Mouse (Mus musculus) midbrain, embryonic 13.5 days (tissue): ENCODE data around the gene Stt3b. TPM values are rescaled to one million over a fixed set of nuclear protein-coding genes. Genes with fewer than 3 reads are reported as not detected.
"Not testable (repeated sequence)": the region's sequence is repeated elsewhere in the genome, so short reads cannot be mapped to it uniquely, and the experiment has no call there.

Experiments used
- ATAC-seq: fragments of 200-750 bp; cut with Nextera tagmentation; 2 replicates; pipeline ENCODE4 v1.8.0; 2017; ENCODE audit warnings: mild to moderate bottlenecking, moderate TSS enrichment, moderate library complexity
- H3K27ac ChIP-seq: fragments of 300-500 bp; sonication (generic); 2 replicates; pipeline ENCODE4 v1.5.1; 2015; ENCODE audit warnings: inconsistent platforms, mild to moderate bottlenecking, moderate library complexity
- H3K27me3 ChIP-seq: fragments of 300-500 bp; sonication (generic); 2 replicates; pipeline ENCODE4 v1.6.1; 2015; ENCODE audit warnings: mild to moderate bottlenecking, inconsistent platforms
- H3K36me3 ChIP-seq: fragments of 300-500 bp; sonication (generic); 2 replicates; pipeline ENCODE4 v1.6.1; 2015; ENCODE audit warnings: mild to moderate bottlenecking, inconsistent platforms
- H3K4me1 ChIP-seq: fragments of 300-500 bp; sonication (generic); replicated peaks from 2 replicates; pipeline ENCODE4 v1.6.1; 2015; ENCODE audit warnings: inconsistent platforms
- H3K4me2 ChIP-seq: fragments of 300-500 bp; sonication (generic); replicated peaks from 2 replicates; pipeline ENCODE4 v1.6.1; 2015; ENCODE audit warnings: moderate library complexity, mild to moderate bottlenecking, inconsistent platforms
- H3K4me3 ChIP-seq: fragments of 300-500 bp; sonication (generic); replicated peaks from 2 replicates; pipeline ENCODE4 v1.5.1; 2015; ENCODE audit warnings: mild to moderate bottlenecking, inconsistent platforms
- H3K9ac ChIP-seq: fragments of 300-500 bp; sonication (generic); replicated peaks from 2 replicates; pipeline ENCODE4 v1.6.1; 2015; ENCODE audit warnings: mild to moderate bottlenecking, inconsistent platforms
- H3K9me3 ChIP-seq: fragments of 300-500 bp; sonication (generic); 2 replicates; pipeline ENCODE4 v1.6.1; 2016; ENCODE audit warnings: mild to moderate bottlenecking, inconsistent platforms
- WGBS: fragments of 180-500 bp; shearing (Covaris S2); methylation state at CpG from one replicate; pipeline ENCODE4 v1.1.7; 2015; 5-methylcytosine and 5-hydroxymethylcytosine counted together
- polyA plus RNA-seq: library from polyadenylated mRNA; unstranded; fragments of >200 nt; fragmentation: Nextera tagmentation; extraction: Ambion mirVana; gene quantifications from 2 replicates; pipeline ENCODE4 v1.2.1, GENCODE M21; 2015

Gene Stt3b
- polyA plus RNA-seq, 1 experiment from 2014 or later: 74.2 TPM

DNA sequence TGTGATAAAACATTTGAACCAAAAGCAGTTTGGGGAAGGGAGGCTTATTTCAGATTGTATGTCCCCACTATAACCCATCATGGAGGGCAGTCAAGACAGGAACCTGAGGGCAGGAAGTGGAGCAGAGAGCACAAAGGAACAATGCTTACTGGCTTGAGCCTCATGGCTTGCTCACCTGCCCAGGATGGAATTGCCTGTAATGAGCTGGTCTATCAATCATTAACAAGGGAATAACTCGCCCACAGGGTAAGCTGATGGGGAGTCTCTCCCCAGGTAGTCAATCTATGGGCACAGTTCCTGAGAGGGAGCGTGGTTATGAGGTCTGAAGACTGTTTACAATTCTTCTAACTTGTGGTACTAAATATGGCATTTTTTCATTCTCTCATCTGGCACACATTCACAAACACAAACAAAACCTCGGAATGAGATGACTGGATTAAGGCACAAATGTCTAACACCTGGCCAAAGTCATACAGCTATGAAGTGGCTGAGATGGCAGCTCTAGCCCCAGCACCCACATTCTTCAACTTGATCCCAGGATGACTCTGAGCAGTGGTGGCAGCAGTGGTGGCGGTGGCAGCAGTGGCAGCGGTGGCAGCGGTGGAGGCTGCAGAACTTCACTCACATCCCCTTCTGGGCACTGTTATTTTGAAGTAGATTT, 22.3 kb downstream of the Stt3b start:
- 93% methylated on average over 6 of the region's 6 CpGs for WGBS
- no peak overlapping the region for H3K4me2 ChIP-seq
- H3K27me3 ChIP-seq: no peaks in the 10 kb centered on the region
- H3K9me3 ChIP-seq: no peaks in the 10 kb centered on the region
- no peak overlapping the region for H3K4me3 ChIP-seq
- H3K4me1 ChIP-seq: peaks cover 12% of the 10 kb centered on the region
- no peak overlapping the region for H3K27ac ChIP-seq
- H3K9ac ChIP-seq: no peak overlapping the region
- H3K36me3 ChIP-seq: no peaks in the 10 kb centered on the region
- ATAC-seq: no peak

DNA sequence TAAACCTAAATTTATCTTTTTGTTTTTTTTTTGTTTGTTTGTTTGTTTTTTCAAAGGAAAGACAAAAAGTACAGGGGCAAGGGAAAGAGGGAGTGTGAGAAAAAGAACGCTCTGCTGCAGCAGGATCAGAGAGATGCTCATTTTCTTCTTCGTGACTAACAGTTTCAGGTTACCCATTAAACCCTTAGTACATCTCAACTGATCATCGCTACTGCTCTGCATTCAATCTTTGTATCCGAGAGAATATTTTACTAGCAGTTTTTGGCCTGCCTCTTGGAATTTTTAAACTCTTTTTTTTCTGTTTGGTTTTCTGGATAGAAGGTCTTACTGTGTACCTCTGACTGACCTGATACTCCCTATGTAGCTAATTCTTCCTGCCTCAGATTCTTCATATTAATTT, 25.8 kb downstream of the Stt3b start:
- no peak overlapping the region for H3K9ac ChIP-seq
- no peak overlapping the region for H3K4me2 ChIP-seq
- H3K4me3 ChIP-seq: no peak overlapping the region
- peaks cover 8% of the 10 kb centered on the region for H3K36me3 ChIP-seq
- H3K9me3 ChIP-seq: no peaks in the 10 kb centered on the region
- WGBS: 92% methylated on average over 4 of the region's 4 CpGs
- no peak for ATAC-seq
- H3K27ac ChIP-seq: no peak overlapping the region
- H3K4me1 ChIP-seq: peaks cover 15% of the 10 kb centered on the region; the same call in 1 of the 2 replicates
- no peaks in the 10 kb centered on the region for H3K27me3 ChIP-seq

DNA sequence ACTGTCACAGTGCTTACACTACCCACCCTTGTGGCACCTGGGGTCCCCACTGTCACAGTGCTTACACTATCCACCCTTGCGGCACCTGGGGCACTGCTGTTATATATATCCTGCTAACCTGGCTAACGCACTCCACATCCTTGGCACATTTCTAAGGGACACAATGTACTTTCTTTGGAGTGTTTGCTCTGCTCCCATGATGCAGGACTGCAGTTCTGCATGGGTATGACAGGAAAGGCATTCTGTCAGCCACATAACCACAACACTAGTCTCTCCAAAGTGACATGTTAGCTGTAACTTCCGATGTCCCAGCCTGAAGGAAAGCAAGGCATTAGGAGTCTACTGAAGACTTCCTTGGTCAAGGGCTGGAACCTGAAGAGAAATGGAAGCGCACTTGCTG, 26.8 kb downstream of the Stt3b start:
- no peak overlapping the region for H3K4me3 ChIP-seq
- peaks cover 15% of the 10 kb centered on the region; the same call in 1 of the 2 replicates for H3K4me1 ChIP-seq
- H3K27me3 ChIP-seq: no peaks in the 10 kb centered on the region
- peaks cover 15% of the 10 kb centered on the region for H3K36me3 ChIP-seq
- no peak overlapping the region for H3K9ac ChIP-seq
- H3K4me2 ChIP-seq: no peak overlapping the region
- no peaks in the 10 kb centered on the region for H3K9me3 ChIP-seq
- no peak overlapping the region for H3K27ac ChIP-seq
- no peak for ATAC-seq
- 98% methylated on average over 4 of the region's 4 CpGs for WGBS

DNA sequence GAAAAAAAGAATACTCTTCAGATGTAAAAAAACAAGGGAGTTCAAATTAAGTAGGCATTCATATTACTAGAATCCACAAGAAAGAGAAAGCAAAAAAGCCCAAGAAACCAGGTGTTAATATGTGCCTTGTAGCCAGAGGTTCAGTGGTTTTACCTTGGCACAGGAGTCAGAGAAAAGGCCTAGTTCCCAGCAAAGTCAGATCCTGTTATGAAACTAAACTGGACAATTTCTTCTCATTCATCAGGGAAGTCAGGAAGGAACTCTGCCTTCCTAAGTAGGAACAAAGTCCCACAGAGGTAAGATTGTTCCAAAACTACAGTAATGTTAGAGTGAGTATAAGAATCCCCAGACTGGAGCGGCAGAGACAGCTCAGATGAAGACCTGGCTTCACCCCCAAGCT, 31.6 kb downstream of the Stt3b start:
- 94% methylated on average over 1 of the region's 1 CpGs for WGBS
- Histone ChIP-seq H3K4me2 (no peak overlapping the region), H3K27ac (no peak overlapping the region), H3K4me1 (0 out of 2 replicates have a peak, but pooled peaks cover 10% of the 10 kb centered on the region), H3K27me3 (no peaks in the 10 kb centered on the region), H3K9me3 (no peaks in the 10 kb centered on the region; the same call in 1 of the 2 replicates), H3K4me3 (no peak overlapping the region), H3K36me3 (peaks cover 40% of the 10 kb centered on the region), H3K9ac (no peak overlapping the region)
- no peak for ATAC-seq

DNA sequence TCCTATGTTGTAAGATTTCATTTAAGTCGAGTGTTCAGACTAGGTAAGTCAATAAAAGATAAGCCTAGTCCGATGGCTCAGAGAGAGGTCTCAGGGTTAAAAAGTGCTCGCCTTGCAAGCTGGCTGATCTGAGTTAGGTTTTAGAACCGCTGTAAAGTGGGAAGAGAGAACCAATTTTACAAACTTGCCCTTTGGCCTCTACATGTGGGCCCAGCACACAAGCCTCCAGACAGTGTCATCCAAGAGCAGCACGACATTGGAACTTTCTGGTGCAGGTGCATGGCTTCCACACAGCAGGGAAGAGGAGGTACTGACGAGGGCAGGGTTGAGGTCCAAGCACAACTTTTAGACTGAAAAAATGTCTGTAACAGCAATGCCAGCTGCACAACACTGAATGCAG, 35.4 kb downstream of the Stt3b start:
- Histone ChIP-seq H3K4me2 (no peak overlapping the region), H3K9me3 (no peaks in the 10 kb centered on the region; the same call in 1 of the 2 replicates), H3K4me3 (no peak overlapping the region), H3K27ac (no peak overlapping the region), H3K4me1 (no peaks in the 10 kb centered on the region), H3K36me3 (peaks cover 41% of the 10 kb centered on the region), H3K27me3 (no peaks in the 10 kb centered on the region), H3K9ac (no peak overlapping the region)
- WGBS: 91% methylated on average over 6 of the region's 6 CpGs
- no peak for ATAC-seq

DNA sequence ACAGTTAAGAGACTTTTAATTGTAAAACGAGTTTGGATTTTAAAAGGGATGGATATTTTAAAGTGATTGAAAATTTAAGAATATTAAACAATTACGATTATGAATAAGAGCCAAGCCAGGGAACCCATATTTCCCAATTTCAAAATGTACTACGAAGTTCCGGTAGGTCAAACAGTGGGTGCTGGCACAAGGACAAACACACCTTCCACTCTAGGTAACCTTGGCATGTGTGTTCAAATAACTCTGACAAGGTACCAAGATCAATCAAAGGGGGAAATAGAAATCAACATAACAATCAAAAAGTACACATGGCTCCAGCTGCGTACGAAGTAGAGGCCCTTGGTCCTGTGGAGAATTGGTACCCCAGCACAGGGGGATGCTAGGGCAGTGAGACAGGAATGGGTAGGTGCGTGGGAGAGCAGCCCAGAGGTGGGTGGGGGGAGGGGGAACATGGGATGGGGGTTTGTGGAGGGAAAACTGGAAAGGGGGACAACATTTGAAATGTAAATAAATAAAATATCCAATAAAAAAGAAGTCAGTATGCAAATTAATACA, 37.0 kb downstream of the Stt3b start:
- Histone ChIP-seq H3K4me1 (no peaks in the 10 kb centered on the region), H3K4me2 (no peak overlapping the region), H3K27ac (no peak overlapping the region), H3K36me3 (peaks cover 30% of the 10 kb centered on the region), H3K4me3 (no peak overlapping the region), H3K27me3 (no peaks in the 10 kb centered on the region), H3K9ac (no peak overlapping the region), H3K9me3 (no peaks in the 10 kb centered on the region; the same call in 1 of the 2 replicates)
- no peak for ATAC-seq
- WGBS: 94% methylated on average over 7 of the region's 7 CpGs

- peaks cover 30% of the 10 kb centered on the region for H3K36me3 ChIP-seq
- not testable (repeated sequence) for H3K4me1 ChIP-seq, H3K27me3 ChIP-seq, H3K27ac ChIP-seq, H3K9ac ChIP-seq, H3K9me3 ChIP-seq, H3K4me2 ChIP-seq, H3K4me3 ChIP-seq, ATAC-seq
- over 99% methylated on average over 5 of the region's 5 CpGs for WGBS
Observed at GRCm38 (mm10) chr9:115272451-115272850, 37.8 kb downstream of the Stt3b start.

- Histone ChIP-seq H3K4me3 (no peak overlapping the region), H3K27me3 (no peaks in the 10 kb centered on the region), H3K36me3 (peaks cover 27% of the 10 kb centered on the region), H3K4me1 (no peaks in the 10 kb centered on the region), H3K27ac (no peak overlapping the region), H3K9ac (no peak overlapping the region), H3K4me2 (no peak overlapping the region), H3K9me3 (no peaks in the 10 kb centered on the region; the same call in 1 of the 2 replicates)
- no peak for ATAC-seq
- 90% methylated on average over 3 of the region's 3 CpGs for WGBS
Observed at GRCm38 (mm10) chr9:115271556-115271955, 38.7 kb downstream of the Stt3b start.

DNA sequence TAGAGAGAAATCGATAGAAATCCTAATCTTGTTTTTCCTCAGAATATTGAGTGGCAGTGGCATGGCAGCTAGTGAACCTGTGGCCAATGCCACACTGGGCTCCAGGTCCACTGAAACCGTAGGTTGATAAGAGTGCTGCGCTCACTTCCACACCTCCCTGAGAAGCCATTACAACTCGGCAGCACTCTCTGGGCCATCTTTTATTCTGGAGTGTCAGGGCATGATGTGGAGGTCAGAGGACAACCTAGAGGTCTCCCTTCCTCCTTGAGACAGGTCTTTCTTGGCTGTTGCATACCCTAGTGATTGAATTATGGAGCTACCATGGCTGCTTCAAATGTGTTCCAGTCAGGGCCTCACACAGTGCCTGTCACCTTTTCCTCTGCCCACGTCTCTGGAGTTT, 48.3 kb downstream of the Stt3b start:
- Histone ChIP-seq H3K9ac (no peak overlapping the region), H3K4me2 (no peak overlapping the region)
- ATAC-seq: no peak

DNA sequence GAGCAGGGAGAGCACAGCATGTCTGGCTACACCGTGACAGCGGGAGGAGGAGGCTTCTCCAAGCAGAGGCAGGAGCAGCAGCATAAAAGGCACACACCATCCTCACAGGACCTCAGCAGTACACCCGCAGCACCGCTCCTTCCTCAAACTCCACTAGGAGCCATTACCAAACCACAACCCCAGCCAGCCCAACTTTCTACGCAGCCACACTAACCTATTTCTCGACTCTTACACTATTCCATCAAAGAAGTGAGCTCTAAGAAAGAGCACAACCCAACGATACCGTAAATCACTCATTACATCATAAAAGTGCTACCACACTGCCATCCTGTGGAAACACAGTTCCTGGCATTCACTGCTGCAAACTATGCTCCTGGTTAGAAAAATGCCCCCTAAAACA, 48.8 kb downstream of the Stt3b start:
- H3K4me2 ChIP-seq: no peak overlapping the region
- H3K4me1 ChIP-seq: no peaks in the 10 kb centered on the region
- WGBS: 88% methylated on average over 8 of the region's 8 CpGs
- ATAC-seq: no peak
- H3K27me3 ChIP-seq: no peaks in the 10 kb centered on the region
- H3K9me3 ChIP-seq: no peaks in the 10 kb centered on the region
- H3K36me3 ChIP-seq: peaks cover 33% of the 10 kb centered on the region
- H3K27ac ChIP-seq: no peak overlapping the region
- H3K4me3 ChIP-seq: no peak overlapping the region
- H3K9ac ChIP-seq: no peak overlapping the region

More for the DNA sequence above, 48.3 kb downstream of the Stt3b start:
- 80% methylated on average over 5 of the region's 5 CpGs for WGBS
- peaks cover 29% of the 10 kb centered on the region for H3K36me3 ChIP-seq
- no peak overlapping the region for H3K4me3 ChIP-seq
- H3K27ac ChIP-seq: no peak overlapping the region
- no peaks in the 10 kb centered on the region for H3K27me3 ChIP-seq
- H3K4me1 ChIP-seq: no peaks in the 10 kb centered on the region
- no peaks in the 10 kb centered on the region for H3K9me3 ChIP-seq

- H3K9me3 ChIP-seq: no peaks in the 10 kb centered on the region
- H3K4me2 ChIP-seq: no peak overlapping the region
- 88% methylated on average over 7 of the region's 7 CpGs for WGBS
- H3K4me3 ChIP-seq: no peak overlapping the region
- no peaks in the 10 kb centered on the region for H3K27me3 ChIP-seq
- no peak overlapping the region for H3K9ac ChIP-seq
- H3K27ac ChIP-seq: no peak overlapping the region
- ATAC-seq: no peak
- H3K36me3 ChIP-seq: peaks cover 35% of the 10 kb centered on the region
- no peaks in the 10 kb centered on the region for H3K4me1 ChIP-seq
Observed at GRCm38 (mm10) chr9:115260464-115260863, 49.8 kb downstream of the Stt3b start.

DNA sequence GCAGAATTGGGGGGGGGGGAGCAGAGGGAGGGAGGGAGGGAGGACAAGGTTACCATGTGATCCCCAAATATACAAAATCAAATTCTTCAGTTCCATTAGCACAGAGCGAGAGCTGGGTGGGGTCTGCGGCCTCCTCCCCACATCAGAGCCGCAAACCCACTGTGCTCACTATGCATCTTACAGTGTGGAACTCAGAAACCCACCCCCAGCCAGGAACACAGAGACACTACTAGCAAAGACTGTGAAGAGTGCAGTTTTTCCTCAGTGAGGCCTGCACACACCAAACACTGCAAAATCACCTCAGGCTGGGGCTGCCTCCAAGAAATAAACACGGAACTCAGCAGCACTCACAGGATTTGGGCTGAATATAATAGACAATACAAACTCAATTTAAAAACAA, 50.4 kb downstream of the Stt3b start:
- Histone ChIP-seq H3K4me2 (no peak overlapping the region), H3K4me3 (no peak overlapping the region), H3K27me3 (no peaks in the 10 kb centered on the region), H3K4me1 (no peaks in the 10 kb centered on the region), H3K27ac (no peak overlapping the region), H3K9ac (no peak overlapping the region), H3K9me3 (no peaks in the 10 kb centered on the region), H3K36me3 (peaks cover 38% of the 10 kb centered on the region)
- WGBS: 92% methylated on average over 4 of the region's 4 CpGs
- ATAC-seq: no peak
